Mouse (Mus musculus): ENCODE measurements around the gene Hmgb3.
"Not testable (repeated sequence)": the region's sequence is repeated elsewhere in the genome, so short reads cannot be mapped to it uniquely, and the experiment has no call there.

The Hmgb3 gene
- long read RNA-seq, experiment 1, transcript Hmgb3-204 (5 exons, 1,743 nt), result minor isoform, 29 of 129 reads
- long read RNA-seq, experiment 1, transcript Hmgb3-202 (5 exons, 1,571 nt), result major isoform, 79 of 129 reads
- long read RNA-seq, experiment 1, partial matches to known transcripts, result 0 of 129 reads
- long read RNA-seq, experiment 1, other reads (novel, unspliced or antisense), result 12 of 129 reads
- long read RNA-seq, experiment 2, transcript Hmgb3-204 (5 exons, 1,743 nt), result minor isoform, 27 of 174 reads
- long read RNA-seq, experiment 2, transcript Hmgb3-202 (5 exons, 1,571 nt), result major isoform, 125 of 174 reads
- long read RNA-seq, experiment 2, partial matches to known transcripts, result 2 of 174 reads
- long read RNA-seq, experiment 2, other reads (novel, unspliced or antisense), result 13 of 174 reads

GRCm38 (mm10) chrX:71555415-71556114 lies at the start of gene Hmgb3:
Gene Hmgb3 (plus strand): TSS chrX:71555918.
- intact Hi-C loops (cut with DNase I), result loop anchor here (10.0 kb wide), 1 partner anchor 131 kb away; no protein-coding TSS in a partner anchor

GRCm38 (mm10) chrX:71506591-71506990 lies 49.1 kb upstream of the Hmgb3 start:
- intact Hi-C loops (cut with DNase I), result not testable (repeated sequence)

GRCm38 (mm10) chrX:71519252-71519651 lies 36.5 kb upstream of the Hmgb3 start:
- intact Hi-C loops (cut with DNase I), result no loop called here

- intact Hi-C loops (cut with DNase I), result no loop called here
Measured at GRCm38 (mm10) chrX:71522889-71523288, 32.8 kb upstream of the Hmgb3 start.

- intact Hi-C loops (cut with DNase I), result no loop called here
Measured at GRCm38 (mm10) chrX:71524310-71524709, 31.4 kb upstream of the Hmgb3 start.

GRCm38 (mm10) chrX:71525593-71526299 lies 30.0 kb upstream of the Hmgb3 start:
- intact Hi-C loops (cut with DNase I), result no loop called here

GRCm38 (mm10) chrX:71527461-71527860 lies 28.3 kb upstream of the Hmgb3 start:
- intact Hi-C loops (cut with DNase I), result no loop called here

GRCm38 (mm10) chrX:71528150-71528549 lies 27.6 kb upstream of the Hmgb3 start:
- intact Hi-C loops (cut with DNase I), result no loop called here

GRCm38 (mm10) chrX:71528646-71529045 lies 27.1 kb upstream of the Hmgb3 start:
- intact Hi-C loops (cut with DNase I), result no loop called here

- intact Hi-C loops (cut with DNase I), result no loop called here
Measured at GRCm38 (mm10) chrX:71532635-71533034, 23.1 kb upstream of the Hmgb3 start.

- intact Hi-C loops (cut with DNase I), result no loop called here
Measured at GRCm38 (mm10) chrX:71534102-71534501, 21.6 kb upstream of the Hmgb3 start.

- intact Hi-C loops (cut with DNase I), result no loop called here
Measured at GRCm38 (mm10) chrX:71537791-71538190, 17.9 kb upstream of the Hmgb3 start.

- intact Hi-C loops (cut with DNase I), result no loop called here
Measured at GRCm38 (mm10) chrX:71540821-71541510, 14.8 kb upstream of the Hmgb3 start.

- intact Hi-C loops (cut with DNase I), result no loop called here
Measured at GRCm38 (mm10) chrX:71544731-71545130, 11.0 kb upstream of the Hmgb3 start.

- intact Hi-C loops (cut with DNase I), result no loop called here
Measured at GRCm38 (mm10) chrX:71545163-71545562, 10.6 kb upstream of the Hmgb3 start.

- intact Hi-C loops (cut with DNase I), result loop anchor here (10.0 kb wide), 1 partner anchor 132 kb away; no protein-coding TSS in a partner anchor
Measured at GRCm38 (mm10) chrX:71556115-71556941, 610 bp downstream of the Hmgb3 start.

GRCm38 (mm10) chrX:71556965-71557491 lies 1.3 kb downstream of the Hmgb3 start:
- intact Hi-C loops (cut with DNase I), result loop anchor here (10.0 kb wide), 1 partner anchor 132 kb away; no protein-coding TSS in a partner anchor

GRCm38 (mm10) chrX:71559336-71559735 lies 3.6 kb downstream of the Hmgb3 start:
- intact Hi-C loops (cut with DNase I), result loop anchor here (10.0 kb wide), 1 partner anchor 135 kb away; no protein-coding TSS in a partner anchor

- intact Hi-C loops (cut with DNase I), result no loop called here
Measured at GRCm38 (mm10) chrX:71560796-71561195, 5.1 kb downstream of the Hmgb3 start.
